Mouse (Mus musculus) T-helper 2 cell (primary cell): ENCODE results near the gene Kdm6b.

Experiments
- in situ Hi-C: fragments of 300-600 bp; cut with MboI, MseI; formaldehyde crosslinking; loops from one replicate; pipeline ENCODE4 v1.15.1; 2025; ENCODE audit warnings: high pct_unique_total_duplicates

Kdm6b gene

DNA sequence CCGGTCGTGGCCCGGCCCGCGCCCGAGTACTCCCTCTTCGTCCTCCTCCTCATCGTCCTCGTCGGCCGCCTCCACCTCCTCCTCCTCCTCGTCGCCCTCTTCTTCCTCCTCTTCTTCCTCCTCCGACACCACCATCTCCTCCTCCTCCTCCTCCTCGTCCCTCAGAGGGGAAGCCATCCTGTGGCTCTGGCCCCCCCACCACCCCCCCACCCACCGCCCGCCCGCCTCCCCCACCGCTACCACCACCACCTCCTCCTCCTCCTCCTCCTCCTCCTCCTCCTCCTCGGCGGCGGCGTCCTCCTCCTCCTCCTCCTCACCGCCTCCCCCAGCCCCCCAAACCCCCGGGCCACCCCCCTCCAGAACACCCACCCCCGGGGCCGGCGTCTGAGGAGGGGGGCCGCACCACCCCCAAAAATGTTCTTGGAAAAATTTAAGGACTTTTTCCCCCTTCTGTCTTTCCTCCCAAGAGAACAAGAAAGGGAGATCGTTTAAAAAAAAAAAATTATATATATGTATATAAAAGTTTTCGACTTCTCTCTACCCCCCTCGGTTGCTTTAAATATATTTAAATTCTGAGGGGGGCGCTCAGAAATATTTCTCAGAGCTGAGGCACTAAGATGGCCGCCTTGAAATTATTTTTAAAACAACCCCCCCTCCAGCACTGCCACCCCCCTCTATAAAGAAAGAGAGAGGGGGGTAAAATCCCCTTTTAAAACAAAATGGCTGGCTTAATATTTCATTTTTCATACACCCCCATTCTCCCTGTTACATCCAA, 44.1 kb downstream of the Kdm6b start, which contains the start of gene Chd3:
Gene Chd3, minus strand, starts transcription at position 192 of the 775 bp plus-strand sequence.
- in situ Hi-C loops: no loop called here

DNA sequence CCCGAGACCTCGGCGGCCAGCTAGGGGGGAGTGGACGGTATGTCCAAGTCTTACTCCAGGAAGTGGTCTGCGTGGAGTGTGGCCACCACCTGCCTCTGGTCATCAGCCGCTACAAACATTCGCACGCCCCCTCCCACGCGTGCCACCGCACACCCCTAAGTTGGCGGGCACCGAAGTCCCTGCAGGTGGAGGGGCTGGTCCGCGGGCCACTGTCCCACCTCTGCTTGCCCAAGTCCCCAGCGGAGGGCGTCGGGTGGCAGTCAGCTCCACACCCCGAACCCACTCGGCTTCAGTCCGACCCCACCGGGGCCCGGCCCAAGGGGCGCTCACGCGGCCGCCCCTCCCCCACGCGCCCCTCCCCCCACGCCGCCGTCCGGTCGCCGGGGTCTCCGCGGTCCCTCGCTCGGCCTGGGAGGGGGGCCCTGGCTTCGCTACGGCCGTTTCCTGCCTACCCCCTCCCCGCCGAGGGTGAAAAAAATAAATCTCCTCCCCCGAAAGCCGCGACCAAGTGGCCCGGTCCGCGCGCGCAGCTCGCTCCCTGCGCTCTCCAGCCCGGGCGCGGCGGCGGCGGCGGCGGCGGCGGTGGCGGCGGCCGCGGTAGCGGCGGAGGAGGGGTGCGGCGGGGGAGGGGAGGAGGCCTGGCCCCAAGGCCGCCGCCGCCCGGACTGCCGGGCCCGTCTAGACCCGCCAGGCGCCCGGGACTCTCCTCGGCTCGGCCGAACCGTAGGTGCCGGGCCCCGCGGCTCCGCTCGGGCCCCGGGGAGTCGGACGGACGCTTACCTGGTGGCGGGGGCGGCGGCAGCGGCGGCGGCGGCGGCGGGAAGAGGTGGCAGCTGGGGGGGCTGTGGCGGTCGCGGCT, 44.9 kb downstream of the Kdm6b start:
- in situ Hi-C loops: no loop called here

DNA sequence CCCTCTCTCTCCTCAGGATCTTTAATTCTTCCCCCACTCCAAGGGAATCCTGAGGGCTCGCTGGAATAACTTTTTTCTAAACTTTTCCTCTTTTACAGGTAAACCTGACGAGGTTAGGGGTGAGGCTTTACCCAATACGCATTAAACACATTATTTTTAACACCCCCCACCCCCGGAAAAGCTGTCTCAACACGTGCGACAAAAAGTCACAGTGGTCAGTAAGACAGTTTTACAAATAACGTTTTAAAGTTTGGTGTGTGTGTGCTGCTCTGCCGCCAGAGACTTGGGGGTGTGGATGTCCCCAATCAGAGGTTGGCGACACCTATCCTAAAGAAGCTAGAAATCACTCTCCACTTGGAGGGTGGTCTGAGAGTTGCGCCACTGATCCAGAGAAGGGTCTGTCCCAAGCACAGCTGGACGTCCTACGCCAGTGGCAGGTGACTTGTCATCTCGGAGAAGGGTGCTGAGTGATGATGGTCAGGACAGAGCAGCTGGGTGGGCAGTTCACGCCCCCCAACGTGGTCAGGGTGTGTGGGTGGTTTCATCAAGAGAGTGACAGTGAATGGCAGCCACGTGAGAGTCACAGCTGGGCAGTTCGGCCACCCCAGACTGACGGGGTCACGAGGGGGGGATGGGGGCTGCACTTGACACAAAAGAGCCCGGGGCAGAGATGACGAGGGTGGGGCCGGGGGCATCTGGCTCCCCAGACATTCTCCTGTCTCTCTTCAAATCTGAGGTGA, 45.7 kb downstream of the Kdm6b start:
- in situ Hi-C loops: no loop called here

DNA sequence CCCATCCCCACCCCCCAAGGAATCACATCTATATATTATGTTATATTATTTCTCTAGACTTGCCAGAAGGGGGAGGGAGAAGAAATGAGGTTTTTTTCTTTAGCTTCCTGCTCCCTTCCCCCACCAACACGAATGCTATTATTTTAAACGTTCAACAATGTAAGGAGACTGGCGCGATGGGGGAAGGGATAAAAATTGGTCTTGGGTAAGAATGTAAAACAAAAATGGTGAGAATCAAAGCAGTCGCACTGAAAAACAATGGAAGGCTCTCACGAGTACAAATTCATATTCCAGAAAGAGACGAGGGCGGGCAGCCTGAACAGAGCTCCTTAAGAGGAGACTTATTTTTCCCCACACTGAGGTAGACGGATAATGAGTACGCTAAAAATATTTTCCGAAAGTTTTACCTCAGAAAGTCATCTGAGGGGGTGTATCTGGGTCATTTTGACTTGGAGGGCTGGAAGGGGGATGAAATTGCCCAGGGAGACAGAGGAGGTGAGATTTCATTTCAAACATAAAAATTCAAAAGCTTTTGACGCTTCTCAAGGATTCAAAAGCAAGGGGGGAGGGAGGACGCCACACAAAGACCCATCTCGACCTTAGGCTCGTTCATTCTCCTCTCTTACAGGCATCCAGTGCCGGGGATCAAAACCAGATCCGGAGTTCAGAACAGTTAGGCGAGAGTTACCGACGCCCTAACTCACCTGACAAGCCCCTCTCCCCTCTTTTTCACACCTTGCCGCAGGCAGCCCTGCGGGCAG, 46.4 kb downstream of the Kdm6b start:
- in situ Hi-C loops: no loop called here

DNA sequence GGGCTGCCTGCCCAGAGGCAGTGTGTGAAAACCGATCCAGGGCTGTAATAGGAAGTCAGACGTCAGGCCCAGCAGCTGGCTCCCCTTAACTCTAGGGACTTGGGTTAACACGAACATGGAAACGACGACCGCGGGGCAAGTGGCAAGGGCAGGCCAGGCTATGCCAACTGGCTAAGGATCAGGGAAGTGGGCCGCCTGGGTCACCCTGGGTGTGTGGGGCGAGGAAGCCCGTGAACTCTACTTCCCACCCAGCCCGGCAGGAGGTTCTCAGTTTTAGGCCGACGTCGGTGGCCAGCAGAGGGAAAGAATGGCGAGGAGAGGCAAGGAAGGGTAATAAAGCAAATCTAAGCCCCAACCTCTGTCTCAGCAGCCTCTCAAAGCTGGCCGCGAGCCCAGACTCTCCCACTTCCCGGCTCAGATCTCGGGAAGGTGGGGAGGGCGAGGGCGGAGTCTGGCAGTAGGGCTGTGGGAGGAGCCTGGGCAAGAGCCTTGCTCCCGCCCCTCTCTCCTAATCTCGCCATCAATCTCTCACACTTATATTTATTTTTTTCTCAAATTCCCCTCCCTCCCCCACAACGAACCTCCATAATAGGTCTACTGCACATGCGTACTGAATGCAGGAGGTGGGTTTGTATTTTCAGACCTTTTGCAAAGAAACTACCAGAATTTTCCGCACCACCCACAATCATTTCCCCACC, 47.2 kb downstream of the Kdm6b start:
- in situ Hi-C loops: no loop called here

DNA sequence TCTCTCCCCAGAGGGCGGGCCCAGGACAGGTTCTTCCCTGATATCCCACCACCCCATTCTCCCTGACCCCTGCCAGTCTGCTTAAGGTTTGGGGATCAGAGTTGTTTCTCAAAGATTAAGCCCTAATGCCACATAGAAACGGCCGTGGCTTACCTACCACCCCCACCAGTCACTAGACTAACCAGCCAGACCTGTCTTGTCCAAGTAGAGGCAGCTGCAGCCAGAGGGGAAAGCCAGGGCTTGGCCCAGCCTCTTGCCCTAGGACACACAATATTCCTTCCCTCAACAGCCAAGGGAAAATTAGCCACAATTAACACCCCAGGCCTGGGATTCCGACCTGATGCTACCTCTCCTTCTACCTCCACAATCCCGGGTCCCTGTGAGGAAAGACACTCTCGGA, 47.8 kb downstream of the Kdm6b start:
- in situ Hi-C loops: no loop called here

DNA sequence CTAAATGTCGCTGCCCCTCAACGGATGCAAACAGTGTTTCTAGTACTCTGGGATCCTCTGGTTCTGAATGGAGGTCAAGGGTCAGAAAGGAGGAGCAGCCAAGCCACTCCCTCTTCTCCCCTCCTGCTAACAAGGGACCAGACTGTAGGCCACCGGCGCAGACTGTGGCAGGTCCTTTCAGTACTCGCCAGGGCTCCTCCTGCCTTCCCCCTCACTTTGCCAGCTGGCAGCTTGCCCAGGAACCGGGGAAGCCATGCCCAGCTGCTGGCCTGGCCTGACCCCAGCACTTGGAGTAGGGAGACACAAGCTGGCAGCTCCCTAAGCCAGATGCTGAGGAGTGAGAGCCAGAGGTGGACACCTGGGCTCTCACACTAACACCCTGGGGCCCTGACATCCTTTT, 48.6 kb downstream of the Kdm6b start:
- in situ Hi-C loops: no loop called here

DNA sequence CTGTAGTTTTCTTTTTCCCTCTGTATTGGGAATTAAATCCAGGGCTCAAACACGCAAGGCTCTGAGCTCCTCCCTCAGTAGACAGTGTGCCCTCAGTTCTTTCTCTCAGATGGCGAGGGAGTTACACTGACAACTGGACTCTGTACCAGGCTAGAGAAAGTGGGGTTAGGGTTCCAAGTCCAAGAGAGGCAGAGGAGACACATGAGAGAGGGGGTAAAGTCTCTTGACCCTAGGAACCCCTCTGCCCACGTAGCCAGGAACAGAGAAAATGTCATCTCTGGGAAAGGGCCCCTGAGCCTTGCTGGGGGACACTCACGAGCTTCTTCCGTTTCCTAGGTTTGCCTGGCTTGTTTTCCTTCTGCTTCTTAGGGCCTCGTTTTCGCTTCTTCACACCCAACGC, 49.1 kb downstream of the Kdm6b start:
- in situ Hi-C loops: no loop called here

DNA sequence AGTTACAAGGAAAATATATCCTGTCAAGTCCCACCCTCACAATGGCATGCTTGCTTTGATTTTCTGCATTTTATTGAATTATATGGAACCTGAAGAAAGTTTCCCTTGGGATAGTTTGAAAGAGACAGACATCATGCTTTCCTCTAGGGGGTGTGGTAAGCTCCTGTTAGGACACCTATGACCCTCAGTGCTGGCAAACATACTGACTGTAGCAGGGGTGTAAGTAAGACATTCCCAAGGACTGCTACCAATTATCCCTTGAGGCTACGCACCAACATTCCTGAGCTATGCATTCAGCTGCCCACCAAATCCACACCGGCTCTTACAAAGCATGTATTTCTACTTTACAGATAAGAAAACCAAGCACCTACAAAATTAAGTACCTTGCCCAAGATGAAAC, 51.0 kb downstream of the Kdm6b start:
- in situ Hi-C loops: no loop called here

DNA sequence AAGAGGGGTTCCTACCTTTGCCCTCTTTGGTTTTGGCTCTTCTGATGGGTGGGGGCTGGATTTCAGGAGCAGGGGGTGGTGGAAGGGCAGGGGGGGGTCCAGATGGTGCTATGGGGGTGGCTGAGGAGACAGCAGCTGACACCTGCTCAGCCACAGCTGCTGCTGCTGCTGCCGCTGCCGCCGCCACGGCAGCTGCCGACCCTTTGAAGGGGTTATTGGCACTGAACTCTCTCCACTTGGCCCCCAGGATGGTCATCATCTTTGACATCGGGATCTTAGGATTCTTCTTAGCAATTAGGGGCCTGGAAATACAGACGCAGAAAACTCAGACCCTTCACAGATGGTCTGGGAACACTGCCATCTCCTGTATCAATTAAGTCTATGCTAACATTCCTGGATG, 51.5 kb downstream of the Kdm6b start:
- in situ Hi-C loops: no loop called here

DNA sequence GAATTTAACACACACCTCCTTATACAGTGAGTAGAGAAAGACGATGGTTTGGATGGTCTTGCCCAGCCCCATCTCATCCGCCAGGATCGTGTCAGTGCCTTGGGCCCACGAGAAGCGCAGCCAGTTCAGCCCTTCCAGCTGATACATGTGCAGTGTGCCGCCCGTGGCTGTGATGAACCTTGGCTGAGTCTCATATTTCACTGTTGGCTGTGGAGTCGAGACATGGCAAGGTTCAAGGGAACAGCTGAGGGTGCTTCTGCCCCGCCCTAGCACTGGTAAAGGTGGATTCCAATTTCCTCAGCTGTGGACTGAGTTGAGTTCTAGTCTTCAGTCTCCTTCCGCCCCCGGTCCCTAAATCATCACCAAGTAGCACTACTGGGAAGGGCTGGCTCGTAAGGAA, 55.8 kb downstream of the Kdm6b start:
- in situ Hi-C loops: no loop called here

DNA sequence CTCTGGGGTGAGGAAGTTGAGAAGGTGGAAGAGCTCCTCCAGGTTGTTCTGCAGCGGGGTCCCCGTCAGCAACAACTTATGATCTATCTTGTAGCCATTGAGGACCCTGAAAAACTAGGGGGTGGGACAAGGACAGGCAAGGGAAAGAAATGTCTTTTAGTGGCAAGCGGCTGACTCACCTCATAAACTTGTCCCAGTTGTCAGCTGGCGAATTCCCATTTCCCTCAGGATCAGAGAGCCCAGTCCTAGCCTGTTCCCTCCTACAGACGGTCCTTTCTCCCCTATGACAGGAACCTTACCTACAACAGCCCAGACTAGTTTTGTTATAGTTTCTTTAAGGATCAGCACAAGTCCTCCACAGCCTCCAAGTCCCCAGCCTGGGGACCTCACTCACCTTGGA, 56.9 kb downstream of the Kdm6b start:
- in situ Hi-C loops: no loop called here
